Mouse (Mus musculus): ENCODE data around the gene Mthfr. TPM values are rescaled to one million over a fixed set of nuclear protein-coding genes. Genes with fewer than 3 reads are reported as not detected.

The Mthfr gene
- total RNA-seq, 2 experiments from 2014 or later, result 9.7 to 11.3 TPM

Other genes starting within 250 kb of the Mthfr start
- 1 to 10 TPM; 1.9 to 2.7 TPM for gene Zfp984, start 229.3 kb upstream of the Mthfr start, total RNA-seq (2021)
- 10 to 100 TPM; 11.4 to 11.8 TPM for gene Zfp933, start 190.7 kb upstream of the Mthfr start, total RNA-seq (2021)
- gene Miip, start 170.3 kb upstream of the Mthfr start, total RNA-seq (2021), result 1 to 10 TPM; 6.9 to 8.0 TPM
- 10 to 100 TPM; 23.8 to 26.4 TPM for gene Fv1, start 170.1 kb upstream of the Mthfr start, total RNA-seq (2021)
- 100 to 1,000 TPM; 689 to 706 TPM for gene Mfn2, start 134.4 kb upstream of the Mthfr start, total RNA-seq (2021)
- 10 to 100 TPM; 79.5 to 97.6 TPM for gene Plod1, start 102.3 kb upstream of the Mthfr start, total RNA-seq (2021)
- 10 to 100 TPM; 36.4 to 39.3 TPM for gene 2510039O18Rik, start 98.2 kb upstream of the Mthfr start, total RNA-seq (2021)
- 100 to 1,000 TPM; 169 to 448 TPM for gene Nppb, start 53.3 kb upstream of the Mthfr start, total RNA-seq (2021)
- gene Nppa, start 38.4 kb upstream of the Mthfr start, total RNA-seq (2021), result 1,000 to 10,000 TPM; 2,183 to 2,475 TPM
- gene Clcn6, start 256 bp upstream of the Mthfr start, total RNA-seq (2021), result 1 to 10 TPM; 8.6 to 8.7 TPM
- gene Agtrap, start 49.0 kb downstream of the Mthfr start, total RNA-seq (2021), result 10 to 100 TPM; 43.0 to 43.5 TPM
- 10 to 100 TPM; 11.9 to 12.8 TPM for gene Mad2l2, start 91.3 kb downstream of the Mthfr start, total RNA-seq (2021)
- under 1 TPM; 0.05 to 0.11 TPM for gene Draxin, start 91.6 kb downstream of the Mthfr start, total RNA-seq (2021)
- 10 to 100 TPM; 34.5 to 37.5 TPM for gene Fbxo6, start 113.1 kb downstream of the Mthfr start, total RNA-seq (2021)
- 10 to 100 TPM; 16.0 to 16.9 TPM for gene Fbxo44, start 121.4 kb downstream of the Mthfr start, total RNA-seq (2021)
- under 1 TPM in 1 of 2 experiments, not detected in 1; 0.20 TPM for gene Fbxo2, start 121.5 kb downstream of the Mthfr start, total RNA-seq (2021)
- gene Disp3, start 248.9 kb downstream of the Mthfr start, total RNA-seq (2021), result not detected